Mouse (Mus musculus): ENCODE data around the gene Fsd2.

Fsd2 gene

GRCm38 (mm10) chr7:81571941-81572441 lies 5.2 kb upstream of the Fsd2 start:
- no peak for DNase-seq

GRCm38 (mm10) chr7:81571108-81571940 lies 4.6 kb upstream of the Fsd2 start, which contains the start of gene Whamm:
Gene Whamm, plus strand, starts transcription at chr7:81571266.
- DNase-seq: peak; percentile 93 to 94

GRCm38 (mm10) chr7:81570752-81571107 lies 4.0 kb upstream of the Fsd2 start:
- DNase-seq: no peak

DNA sequence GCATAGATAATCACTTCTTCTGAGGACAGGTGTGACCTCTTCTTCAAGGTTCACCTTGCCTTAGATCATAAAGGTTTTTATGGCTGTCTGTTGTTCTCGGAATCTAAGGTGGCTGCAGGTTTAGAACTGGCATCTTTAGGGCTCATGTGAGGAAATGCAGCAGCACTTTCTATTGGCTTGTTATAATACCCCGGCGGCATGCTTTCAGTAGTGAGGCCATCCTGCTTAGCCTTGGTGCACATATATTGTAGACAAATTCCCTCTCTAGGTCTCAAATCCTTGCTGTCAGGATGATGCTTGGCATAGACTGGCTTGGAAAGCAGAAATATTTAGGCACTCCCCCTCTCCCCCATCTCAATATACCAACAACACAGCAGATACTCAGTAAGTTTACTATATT lies 3.5 kb upstream of the Fsd2 start:
- no peak for DNase-seq

DNA sequence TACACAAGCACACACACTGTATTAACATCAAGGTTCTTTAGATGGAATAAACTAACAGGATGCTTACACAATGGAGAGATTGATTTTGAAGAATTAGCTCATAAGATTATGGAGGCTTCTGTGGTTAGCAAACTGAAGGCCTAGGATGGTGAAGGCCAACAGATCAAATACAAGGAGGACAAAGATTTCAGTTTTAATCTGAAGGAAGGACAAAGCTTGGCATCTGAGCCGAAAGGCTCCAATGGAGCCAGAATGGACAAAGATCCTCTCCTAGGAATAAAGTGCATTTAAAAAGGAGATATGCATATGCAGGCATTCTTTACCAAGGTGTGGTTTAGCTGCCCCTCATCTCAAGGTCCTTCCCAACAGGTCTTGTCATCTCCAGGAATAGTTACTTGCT lies 3.1 kb upstream of the Fsd2 start:
- no peak for DNase-seq

- DNase-seq: no peak
Observed at GRCm38 (mm10) chr7:81567396-81567795, 652 bp upstream of the Fsd2 start.

DNA sequence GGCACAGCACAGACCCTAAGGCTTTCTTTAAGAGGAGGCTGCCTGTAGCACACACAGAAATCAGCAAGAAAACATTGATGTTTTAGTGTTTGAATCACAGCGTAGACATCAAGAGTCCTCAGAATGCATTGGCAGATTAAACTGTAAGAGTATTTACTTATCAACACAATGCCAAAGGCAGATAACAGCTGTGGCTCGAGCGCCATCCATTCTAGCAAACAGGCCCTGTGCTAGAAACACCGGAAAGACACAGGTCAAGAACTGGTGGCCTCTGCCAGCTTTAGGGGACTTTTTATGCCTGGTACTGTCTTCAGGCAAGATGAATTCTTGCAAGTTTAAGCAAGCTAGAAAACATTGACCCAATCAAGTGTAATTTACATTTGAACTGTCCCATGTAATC lies 412 bp downstream of the Fsd2 start:
- no peak for DNase-seq

- DNase-seq: peak; percentile 49 to 65
Observed at GRCm38 (mm10) chr7:81565381-81566055, 1.2 kb downstream of the Fsd2 start.

- DNase-seq: no peak
Observed at GRCm38 (mm10) chr7:81564766-81565165, 2.0 kb downstream of the Fsd2 start.

DNA sequence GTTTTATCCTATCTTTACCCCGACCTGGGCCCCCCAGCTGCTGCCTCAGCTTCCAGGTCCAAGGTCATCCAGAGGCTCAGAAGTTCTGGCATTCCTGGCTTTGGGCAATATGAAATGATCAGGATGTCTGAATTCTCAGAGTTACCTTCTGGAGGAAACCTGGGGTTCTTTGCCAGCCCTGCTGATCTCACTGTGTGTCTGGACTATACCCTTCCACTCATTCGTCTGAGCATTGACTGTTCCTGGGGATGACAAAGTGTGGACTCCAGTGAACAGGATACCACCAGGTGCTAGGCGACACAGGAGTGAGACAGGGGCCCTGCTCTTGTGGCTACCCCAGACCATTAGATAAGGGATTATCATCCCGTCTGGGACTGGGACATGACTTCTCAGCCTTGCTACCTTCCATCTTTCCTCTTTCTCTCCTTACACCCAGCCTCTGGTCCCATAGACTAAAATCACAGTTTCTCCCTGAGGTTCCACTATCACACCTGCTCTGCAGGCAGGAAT lies 3.2 kb downstream of the Fsd2 start:
- no peak for DNase-seq

DNA sequence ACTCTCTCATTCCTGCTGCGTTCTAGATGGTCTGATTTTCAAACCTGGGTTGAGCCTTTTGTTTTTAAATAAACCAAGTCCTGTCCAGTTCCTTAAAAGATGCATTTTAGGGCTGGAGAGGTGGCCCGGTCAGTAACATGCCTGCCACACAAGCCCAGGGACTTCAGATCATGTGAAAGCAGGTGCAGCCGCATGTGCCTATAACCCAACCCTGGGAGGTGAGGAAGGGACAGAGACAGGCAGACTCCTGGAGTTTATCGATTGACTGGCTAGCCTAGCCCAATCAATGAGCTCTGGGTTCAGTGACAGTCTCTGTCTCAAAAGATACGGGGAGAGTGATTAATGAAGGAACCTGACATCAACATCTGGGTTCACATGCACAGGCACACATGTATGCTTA lies 5.5 kb downstream of the Fsd2 start:
- no peak for DNase-seq

- DNase-seq: no peak
Observed at GRCm38 (mm10) chr7:81560101-81561049, 6.4 kb downstream of the Fsd2 start.

- DNase-seq: no peak
Observed at GRCm38 (mm10) chr7:81559231-81559980, 7.3 kb downstream of the Fsd2 start.

DNA sequence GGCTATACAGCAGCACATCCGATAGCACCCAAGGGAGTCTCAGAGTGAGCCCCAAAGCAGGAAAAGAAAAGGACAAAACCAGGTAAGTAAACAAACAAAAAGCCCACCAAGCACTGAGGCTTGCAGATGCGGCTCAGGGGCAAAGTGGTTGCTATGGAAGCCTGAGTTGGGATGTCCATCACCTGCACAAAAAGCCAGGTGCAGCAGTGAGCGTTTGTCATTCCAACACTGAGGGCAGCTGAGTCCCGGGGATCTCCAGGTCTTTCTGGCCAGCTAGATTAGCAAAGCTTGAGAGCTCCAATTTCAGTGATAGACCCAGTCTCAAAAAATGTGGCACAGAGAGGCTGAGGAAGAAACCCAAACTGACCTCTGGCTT lies 8.8 kb downstream of the Fsd2 start:
- DNase-seq: no peak

DNA sequence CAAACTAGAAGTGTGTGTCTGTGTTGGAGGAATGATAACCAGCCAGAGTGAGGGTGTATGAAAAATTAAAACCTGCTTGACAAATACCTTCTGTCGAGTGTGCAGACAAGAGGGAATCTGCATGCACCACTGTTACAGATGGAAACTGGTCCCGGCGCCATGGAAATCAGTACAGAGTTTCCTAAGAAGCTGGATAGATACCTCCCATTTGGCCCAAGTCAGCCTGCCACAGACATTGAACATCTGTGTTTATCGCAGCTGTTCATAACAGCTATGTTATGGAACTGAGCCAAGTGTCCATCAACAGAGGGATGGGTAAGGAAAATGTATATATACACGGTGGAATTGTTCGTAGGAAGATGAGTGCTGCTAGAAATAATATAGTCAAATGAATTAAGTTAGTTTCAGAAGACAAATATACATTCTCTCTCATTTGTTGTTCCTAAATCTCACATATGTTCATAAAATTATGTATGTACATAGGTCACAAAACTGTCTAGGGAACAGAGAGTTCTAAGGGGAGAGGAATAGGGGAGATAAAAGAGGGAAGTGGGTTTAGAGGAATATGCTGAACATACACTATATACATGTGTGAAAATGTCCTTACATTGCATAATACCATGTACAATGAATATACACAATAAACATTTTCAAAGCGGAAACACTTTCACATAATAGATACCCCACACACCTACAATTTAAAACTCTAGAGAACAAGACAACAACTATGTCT lies 9.3 kb downstream of the Fsd2 start:
- no peak for DNase-seq

DNA sequence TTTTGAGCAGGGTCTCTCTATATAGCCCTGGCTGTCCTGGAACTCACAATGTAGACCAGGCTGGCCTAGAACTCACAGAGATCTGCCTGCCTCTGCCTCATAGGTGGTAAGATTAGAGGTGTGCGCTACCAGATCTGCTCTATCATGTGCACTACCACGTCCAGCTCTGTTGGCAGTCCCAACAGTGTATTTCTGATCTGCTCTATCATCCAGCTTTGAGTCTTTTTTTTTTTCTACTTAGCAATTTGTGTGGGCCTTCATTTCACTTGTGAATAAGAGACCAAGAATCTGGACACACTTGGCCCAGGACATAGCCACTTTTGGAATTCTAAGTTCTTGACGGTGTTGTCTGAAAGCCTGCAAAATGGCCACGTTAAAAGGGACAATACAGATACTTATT lies 9.9 kb downstream of the Fsd2 start:
- no peak for DNase-seq

- peak in 1 of 2 experiments; percentile 44 for DNase-seq
Observed at GRCm38 (mm10) chr7:81554369-81554768, 12.4 kb downstream of the Fsd2 start.

- no peak for DNase-seq
Observed at GRCm38 (mm10) chr7:81553589-81553988, 13.2 kb downstream of the Fsd2 start.

- DNase-seq: no peak
Observed at GRCm38 (mm10) chr7:81548864-81549263, 17.9 kb downstream of the Fsd2 start.

GRCm38 (mm10) chr7:81542934-81543333 lies 23.8 kb downstream of the Fsd2 start:
- DNase-seq: no peak

DNA sequence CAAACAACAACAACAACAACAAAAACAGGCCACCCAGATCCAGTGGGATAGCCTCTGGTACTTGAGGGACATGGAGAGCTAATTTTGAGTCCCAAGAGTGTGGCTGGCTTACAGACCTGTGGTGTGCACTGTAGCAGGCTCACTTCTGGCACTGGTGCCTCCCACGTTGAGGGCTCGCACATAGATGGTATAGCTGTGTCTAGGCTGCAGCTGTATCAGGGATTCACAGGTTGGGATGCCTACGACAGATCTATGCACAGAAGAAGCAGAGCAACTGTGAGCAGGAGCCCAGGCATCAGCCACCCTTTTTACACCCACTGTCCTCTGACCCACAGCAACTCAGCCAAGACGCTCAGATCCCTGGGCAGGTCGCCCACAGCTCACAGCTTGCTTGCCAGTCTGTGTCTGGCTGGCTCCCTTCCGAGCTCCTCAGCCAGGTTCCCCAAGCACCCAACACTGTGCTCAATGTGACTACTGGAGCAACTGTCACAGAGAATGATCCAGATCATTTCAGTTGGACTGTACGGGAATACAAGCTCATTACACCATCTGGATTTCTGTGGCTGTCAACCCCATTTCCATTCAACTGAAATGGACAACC lies 24.7 kb downstream of the Fsd2 start:
- DNase-seq: peak; percentile 20 to 58
